Mouse (Mus musculus): ENCODE measurements around the gene Susd5.

Gene Susd5

DNA sequence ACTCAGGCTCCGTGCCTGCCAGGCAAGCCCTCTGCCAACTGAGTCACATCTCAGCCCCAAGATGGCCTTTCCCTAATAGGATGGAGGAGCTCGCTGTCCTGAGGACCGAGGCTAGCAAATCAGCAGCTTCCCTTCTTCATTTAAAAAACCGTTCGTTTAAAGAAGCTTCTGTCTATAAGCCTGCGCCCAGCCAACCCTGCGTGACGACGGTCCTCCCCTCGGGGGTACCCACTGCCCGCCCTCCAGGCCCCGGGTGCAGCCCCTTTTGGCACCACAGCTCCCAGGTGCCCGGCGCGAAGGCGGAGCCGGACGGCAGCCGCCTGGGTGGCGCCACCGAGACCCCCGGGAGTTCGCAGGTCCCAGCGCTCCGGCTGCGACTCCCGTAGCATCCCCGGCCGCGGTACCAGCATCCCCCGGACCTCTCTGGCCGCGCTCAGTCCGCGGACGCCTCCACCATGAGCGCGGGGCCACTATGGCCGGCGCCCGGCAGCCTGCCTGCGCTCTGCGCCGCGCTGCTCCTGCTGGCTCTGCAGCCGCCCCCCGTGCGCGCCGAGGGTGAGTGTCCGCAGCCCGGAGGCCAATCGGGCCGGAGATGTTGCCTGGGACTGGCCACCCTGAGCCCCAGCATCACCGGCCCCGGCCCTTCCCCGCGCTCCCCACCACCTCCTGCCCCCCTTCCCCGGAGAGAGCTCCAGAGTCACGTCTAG lies at the start of gene Susd5:
Susd5 (plus strand) TSS at position 51 of the 707 bp plus-strand sequence.
- DNase-seq (ENCODE audit: low spot score), result no peak

DNA sequence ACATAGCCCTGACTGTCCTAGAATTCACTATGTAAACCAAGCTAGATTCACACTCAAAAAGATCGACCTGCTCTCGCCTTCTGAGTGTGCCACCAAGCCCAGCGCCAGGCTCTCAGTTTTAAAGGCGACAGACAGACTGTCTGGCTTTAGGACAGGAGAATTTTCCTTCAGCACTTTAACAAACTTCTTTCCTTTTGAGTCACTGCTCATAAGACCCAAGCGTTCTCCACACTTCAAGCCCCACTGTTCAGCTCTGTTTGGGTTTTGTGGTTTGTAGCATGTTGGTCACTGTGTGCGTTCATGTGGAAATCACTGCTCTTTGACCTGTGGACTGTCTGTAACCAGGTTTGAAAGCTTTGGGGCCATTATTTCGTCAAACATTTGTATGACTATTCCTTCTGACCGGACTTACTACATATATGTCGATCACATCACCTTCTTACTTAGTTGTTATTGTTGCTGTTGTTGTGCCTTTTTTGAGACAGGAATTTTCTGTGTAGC lies 49.0 kb upstream of the Susd5 start:
- DNase-seq (ENCODE audit: low spot score), result no peak

DNA sequence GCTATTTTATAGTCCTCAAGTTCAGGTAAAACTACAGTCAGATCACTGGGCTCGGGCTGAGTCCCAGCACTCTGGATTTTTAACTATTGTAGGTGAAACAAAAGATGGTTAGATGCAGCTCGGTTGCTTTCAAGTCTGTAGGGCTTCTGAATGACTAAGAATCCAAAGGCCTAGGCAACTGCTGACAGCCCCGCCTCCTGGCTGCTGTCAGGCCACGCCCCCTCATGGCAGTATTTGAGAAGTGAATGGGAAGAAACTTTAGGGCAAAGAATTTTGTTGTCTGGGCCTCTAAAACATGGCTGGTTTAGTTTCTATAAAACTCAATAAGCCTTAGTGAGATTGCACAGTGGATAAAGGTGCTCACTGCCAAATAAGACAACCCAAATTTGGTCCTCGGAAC lies 47.4 kb upstream of the Susd5 start:
- DNase-seq (ENCODE audit: low spot score), result no peak

DNA sequence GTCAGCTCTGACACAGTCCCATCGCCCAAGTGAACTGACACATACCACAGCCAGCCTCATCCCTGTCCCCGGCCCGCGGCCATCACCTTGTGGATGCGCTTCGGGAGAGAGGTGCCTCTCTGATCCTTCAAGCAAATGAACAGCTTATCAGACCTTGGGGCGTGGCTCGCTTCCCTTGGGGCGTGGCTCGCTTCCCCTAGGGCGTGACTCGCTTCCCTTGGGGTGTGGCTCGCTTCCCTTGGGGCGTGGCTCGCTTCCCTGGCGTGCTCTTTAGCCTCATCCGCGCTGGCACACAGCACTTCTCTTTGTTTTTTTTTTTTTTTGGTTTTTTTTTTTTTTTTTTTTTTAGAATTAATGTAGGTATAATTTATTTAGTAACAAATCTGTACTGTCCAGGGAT lies 45.7 kb upstream of the Susd5 start:
- DNase-seq (ENCODE audit: low spot score), result no peak

DNA sequence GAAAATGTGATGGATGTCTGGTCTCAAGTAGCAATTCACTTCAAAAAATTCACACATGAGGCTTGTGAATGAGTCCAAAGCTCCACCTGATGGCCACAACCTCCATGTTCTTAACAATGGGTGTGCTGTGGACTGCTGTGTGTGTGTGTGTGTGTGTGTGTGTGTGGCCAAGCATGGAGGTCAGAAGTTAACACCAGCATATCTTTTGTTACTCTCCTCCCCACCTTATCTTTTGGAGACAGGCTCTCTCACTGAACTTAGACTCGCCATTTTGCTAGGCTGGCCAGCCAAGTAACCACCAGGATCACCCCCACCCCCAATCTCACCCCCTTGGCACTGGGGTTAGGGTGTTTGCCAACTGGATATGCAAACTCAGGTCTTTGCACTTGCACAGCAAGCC lies 42.9 kb upstream of the Susd5 start:
- DNase-seq (ENCODE audit: low spot score), result no peak

DNA sequence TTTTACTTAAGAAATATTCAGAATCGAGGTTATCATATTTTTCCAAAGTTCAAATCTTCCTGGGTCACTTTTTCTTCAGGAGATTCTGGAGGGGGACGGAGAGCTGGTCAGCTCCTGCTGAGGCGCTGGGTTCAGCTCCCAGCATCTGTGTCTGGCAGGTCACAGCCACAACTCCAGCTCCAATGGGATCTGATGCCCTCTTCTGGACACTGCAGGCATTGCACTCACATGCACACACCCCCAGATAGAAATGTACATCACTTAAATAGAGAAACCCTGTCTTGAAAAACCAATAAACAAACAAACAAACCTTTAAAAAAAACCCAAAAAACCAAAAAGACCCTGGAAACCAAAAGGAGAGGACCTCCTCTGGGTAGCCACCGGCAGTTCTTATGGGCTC lies 41.2 kb upstream of the Susd5 start:
- DNase-seq (ENCODE audit: low spot score), result no peak

DNA sequence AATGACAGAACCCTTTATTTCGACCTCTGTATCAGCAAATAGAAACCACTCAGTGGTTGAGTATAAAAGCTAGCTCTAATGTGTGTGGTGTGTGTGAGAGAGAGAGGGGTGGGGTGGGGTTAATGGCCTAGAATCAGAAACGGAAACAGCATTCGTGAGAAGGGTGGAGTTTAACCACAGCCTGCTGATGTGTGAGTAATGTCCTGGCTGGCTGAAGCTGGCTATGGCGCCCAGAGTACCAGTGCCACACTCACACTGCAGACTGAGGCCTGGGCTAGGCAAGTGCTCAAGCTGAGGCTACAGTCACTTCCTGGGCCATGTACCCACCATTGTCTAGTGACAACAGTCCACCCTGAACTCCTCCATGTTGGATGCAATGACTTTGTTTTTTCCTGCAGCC lies 40.5 kb upstream of the Susd5 start:
- no peak for DNase-seq (ENCODE audit: low spot score)

DNA sequence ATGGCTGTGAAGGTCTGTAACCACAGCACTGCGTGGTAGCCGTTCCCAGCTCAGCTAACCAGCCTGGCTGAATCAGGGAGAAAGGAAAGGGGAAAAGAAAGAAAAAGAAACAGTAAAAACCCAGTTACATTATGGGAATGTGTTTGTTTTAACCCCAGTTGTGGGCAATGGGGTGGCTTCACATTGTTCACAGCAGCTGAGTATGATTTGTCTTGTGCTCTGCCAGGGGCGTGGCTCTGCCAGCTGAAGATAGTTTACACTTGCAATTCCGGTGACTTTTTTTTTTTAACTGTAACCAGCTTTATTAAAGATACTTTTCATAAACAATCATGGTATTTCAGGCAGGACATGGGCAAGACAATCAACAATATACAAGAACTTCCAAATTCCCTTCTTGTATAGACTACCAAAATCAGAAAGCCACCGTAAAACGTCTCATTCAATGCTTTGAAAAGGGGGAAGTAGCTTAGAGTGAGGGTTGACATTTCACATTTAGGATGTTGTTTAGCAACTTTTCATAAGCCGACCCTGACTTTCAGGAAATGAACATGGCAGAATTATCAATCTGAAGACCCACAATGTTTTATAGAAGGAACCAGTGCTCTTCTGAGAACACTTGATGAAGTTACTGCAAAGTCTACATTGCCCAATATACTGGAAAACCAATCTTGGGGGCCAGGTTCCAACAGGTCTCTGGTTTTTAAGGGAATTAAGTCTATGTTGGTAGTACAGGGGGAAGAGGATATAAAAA lies 37.8 kb upstream of the Susd5 start:
- DNase-seq (ENCODE audit: low spot score), result no peak

DNA sequence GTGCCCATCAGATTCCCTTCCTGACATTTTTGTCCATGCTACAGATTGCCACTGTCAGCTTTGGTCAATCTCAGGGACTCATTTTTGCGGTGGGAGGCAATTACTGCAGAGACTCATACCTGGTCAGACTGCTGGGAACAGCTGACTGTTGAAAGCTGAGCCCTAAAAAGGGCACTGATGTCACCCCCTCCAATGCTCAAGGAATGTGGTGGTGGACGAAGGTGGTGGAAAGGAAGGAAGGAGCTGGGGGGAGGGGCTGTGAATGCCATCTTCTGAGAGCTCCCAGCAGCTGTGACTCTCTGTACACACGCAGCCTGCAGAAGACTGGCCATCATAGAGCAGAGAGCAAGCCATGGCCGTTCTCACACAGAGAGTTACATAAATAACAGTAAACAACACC lies 34.8 kb upstream of the Susd5 start:
- DNase-seq (ENCODE audit: low spot score), result no peak

DNA sequence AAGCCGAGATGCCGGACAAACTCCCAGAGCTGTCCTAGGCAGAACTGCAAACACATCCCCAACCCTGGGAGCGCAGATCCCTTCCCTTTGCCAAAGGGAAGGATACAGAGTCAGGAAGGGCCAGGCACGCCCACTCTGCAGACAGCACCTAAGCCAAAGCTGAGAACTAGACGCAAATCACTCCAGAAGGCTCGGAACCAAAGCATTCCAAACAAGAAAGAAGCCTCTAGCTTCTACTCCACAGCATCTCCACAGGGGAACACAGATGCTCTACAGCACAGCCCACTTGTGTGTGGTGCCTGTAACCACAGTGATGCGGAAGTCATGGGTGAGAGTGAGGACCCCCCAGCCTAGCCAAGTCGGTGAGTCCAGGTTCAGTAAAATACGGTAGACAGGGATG lies 31.8 kb upstream of the Susd5 start:
- DNase-seq (ENCODE audit: low spot score), result no peak

DNA sequence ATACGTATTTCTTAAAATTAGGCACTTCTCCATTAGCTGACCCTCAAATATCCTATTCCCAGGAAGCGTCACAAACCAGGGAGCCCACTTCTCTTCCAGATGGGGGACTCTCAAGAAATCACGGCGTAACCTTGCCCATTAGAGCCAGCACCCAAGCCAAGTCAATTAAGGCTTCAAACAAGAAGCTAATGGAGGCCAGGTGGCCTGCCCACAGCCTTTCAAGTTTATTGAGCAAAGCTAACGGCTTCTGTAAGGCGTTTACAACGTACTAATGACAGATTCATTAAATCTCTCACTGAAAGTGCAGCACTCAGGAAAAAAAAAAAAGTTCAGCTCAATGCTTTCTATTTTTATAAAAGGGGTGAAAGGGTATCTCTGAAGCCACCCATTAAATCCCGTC lies 31.1 kb upstream of the Susd5 start:
- DNase-seq (ENCODE audit: low spot score), result no peak

DNA sequence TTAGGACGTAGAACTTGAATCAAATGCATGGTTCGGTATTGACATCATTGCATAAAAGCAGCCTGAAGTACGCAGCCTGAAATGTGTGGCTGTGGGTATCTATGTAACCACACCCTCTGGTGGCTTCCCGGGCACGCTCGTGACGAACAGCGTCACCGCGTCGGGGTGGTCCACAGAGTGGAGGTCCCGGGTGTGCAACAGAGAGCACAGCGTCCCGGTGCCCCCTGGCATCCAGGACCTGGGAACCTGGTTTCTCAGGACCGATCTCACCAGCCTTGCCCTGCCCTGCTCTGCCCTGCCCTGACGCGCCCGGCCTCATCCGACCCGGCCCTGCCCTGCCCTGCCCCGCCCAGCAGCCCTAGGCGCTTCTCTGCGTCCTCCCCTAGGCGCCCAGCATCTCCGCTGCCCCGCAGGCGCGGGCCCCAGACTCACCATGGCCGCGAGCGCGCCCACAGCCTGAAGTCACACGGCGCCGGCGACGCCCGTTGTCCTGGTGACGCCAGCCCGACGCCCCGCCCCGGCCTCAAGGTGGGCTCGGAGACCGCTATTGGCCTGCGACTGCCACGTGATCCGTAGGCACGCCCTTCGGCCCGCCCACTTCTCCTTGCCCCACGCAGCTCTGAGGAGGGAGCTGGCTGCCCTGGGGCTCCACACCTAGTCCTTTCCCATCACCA lies 30.5 kb upstream of the Susd5 start:
- peak; percentile 4 for DNase-seq (ENCODE audit: low spot score)

DNA sequence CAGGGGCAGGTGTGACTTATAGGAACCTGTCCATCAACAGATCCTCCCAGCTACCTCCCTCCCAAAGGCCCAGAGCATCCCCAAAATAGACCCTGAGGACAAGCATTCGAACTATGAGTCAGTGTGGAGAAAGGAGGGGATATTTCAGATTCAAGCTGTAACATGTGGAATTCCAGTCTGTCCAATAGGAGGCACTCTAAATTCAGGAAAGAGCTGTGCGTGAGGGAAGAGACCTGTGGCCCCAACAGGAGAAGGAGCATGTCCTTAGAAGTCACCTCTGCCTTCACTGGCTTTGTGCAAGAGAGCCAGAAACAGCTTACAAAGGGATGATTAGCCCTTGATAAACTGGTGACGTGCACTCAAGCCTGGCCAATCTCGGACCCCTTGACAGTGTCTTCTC lies 16.0 kb upstream of the Susd5 start:
- no peak for DNase-seq (ENCODE audit: low spot score)

DNA sequence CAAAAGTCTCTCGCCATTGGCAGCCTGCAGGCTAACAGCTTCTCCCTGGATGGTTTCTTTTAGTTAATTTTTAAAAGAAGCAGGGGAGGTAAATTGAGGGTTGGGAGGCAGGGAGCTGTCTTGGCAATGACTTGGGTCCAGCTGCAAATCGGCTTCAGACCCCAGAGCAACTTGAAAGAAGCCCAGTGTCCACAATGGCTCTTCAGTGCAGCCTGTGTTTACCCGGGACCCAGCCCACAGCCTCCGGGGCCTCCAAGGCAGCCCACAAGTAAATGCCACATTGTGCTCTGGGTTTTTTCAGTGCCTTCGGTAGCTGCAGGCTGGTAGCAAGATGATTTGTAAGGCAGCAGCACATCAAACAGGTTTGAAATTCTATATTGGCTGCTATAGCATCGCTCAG lies 14.4 kb upstream of the Susd5 start:
- DNase-seq (ENCODE audit: low spot score), result no peak

DNA sequence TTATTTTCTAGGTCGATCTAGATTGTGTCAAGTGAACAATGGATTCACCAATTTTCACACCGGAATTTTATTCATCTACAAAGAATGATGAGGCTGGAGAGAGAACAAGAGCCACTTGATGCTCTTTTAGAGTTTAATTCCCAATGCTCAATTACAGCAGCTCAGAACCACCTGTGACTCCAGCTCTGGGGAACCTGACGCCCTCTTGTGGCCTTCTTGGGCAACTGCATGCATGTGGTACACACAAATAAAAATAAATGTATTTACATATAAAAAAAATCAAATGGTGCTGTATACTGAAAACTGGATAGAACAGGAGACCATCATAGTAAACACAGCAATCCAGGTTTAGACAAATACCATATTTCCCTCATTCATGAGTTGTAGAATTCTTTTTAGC lies 12.5 kb upstream of the Susd5 start:
- no peak for DNase-seq (ENCODE audit: low spot score)

DNA sequence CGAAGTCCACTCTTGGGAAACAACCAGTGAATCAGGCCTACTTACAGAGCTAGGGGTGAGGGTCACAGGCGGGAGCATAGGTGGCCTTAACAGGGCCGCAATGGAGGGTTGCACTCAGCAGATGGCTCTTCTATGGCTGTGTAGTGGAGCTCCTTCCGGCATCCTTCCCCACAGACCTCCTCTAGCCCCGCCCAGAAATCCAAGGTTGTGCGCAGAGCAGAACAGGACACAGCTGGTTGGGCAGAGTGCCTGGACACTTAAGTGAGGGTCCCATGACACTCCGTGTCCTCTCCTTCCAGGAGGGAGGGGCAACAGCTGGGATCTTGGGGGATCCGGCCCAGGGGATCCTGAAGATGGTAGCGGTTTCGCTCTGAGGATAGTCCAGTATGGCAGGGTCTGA lies 10.9 kb upstream of the Susd5 start, which contains the start of gene Fbxl2:
Fbxl2 (minus strand) TSS at position 164 of the 400 bp plus-strand sequence.
- no peak for DNase-seq (ENCODE audit: low spot score)

DNA sequence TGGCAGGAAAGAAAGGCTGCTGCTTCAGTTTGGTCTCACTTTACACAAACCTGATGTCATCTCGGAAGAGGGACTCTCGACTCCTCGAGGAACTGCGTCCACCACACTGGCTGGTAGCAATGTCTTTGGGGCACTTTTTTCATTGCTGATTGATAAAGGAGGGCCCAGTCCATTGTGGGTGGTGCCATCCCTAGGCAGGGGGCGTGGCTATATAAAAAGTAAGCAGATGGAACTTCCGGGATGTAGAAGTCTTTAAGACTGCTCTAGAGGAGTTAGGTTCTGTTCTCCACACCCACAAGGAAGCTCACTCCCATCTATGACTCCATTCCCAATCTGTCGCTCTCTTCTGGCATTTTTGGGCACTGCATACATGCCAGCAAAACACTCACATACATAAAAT lies 10.3 kb upstream of the Susd5 start:
- no peak for DNase-seq (ENCODE audit: low spot score)

DNA sequence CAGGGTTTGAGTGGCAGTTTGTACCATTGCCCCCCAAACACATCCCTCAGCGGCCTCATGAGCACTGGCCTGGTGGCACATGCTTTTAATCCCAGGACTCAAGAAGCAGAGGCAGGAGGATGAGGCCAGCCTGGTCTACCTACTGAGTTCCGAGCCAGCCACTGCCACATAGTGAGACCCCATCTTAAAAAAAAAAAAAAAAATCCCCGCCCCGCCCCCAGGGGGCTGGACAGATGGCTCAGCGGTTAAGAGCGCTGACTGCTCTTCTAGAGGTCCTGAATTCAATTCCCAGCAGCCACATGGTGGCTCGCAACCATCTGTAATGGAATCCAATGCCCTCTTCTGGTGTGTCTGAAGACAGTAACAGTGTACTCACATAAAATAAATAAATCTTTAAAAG lies 6.8 kb upstream of the Susd5 start:
- no peak for DNase-seq (ENCODE audit: low spot score)

DNA sequence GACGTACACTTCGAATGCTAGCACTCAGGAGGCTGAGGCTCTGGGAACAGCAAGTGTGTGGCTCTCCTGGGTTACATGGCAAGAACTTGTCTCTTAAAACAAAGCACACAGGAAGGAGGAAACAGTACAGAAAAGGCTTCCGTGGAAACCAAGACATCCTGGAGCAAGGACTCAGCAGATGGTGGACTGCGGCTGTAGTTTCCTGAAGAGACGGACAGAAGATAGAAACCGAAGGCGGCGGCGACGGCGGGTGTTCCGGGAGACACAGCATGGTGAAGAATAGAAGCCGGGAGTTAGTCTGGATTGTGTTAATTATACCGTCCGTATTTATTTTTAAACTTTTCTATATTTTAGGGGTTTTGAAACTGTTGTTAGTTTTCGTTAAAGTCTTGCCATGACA lies 6.2 kb upstream of the Susd5 start:
- DNase-seq (ENCODE audit: low spot score), result no peak

DNA sequence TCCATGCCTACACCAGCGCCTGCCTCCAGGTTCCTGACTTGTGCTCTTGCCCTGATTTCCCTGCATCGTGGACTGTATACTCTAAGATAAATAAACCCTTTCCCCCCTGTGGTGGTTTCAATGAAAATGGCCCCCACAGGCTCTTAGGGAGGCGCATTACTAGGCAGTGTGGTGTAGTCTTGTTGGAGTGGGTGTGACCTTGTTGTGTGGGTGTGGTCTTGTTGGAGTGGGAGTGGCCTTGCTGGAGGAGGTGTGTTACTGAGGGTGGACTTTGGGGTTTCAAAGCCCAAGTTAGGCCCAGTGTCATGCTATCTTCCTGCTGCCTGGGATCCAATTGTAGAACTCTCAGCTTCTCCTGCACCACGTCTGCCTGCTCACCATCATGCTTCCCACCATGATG lies 4.9 kb upstream of the Susd5 start:
- no peak for DNase-seq (ENCODE audit: low spot score)

DNA sequence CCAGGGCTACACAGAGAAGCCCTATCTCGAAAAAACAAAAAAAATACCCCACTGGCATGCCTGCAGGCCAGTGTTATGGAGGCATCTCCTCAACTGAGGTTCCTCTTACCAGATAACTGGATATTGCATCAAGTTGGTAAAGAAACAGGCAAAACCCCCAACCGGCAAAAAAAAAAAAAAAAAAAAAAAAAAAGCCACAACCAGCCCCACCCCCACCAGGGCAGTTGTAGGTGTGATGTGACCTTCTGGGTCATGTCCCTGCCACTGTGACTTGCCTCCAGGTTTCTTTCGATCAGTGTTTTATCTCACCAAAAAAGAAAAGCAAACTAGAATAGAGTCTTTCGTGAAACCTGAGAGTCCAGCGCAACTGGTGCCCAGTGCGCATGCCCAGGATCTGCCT lies 4.1 kb upstream of the Susd5 start:
- DNase-seq (ENCODE audit: low spot score), result no peak

DNA sequence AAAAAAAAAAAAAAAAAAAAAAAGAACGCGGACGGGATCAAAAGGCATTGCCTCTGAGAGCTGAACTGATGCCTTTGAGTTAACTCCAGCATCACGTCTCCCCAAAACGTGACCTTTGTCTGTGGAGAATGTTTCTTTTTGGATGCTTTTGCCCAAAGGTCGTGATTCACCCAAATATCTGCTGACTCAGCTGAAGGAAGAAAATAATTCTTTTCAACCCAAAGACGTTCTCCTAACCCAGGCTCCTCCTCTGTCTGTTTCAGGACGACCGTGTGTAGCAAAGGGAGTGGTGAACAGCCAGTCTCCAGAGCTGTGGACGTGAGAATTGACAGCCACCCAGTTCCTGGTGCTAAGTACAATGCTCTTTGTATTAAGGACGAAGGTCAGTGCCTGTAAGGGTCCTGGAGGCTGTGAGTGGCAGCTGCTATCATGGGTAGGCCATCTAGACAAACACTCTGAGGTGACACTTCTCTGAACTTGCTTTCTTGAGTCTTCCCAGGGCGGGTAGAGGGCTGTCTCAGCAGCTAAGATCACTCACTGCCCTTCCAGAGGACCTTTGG lies 11.6 kb downstream of the Susd5 start:
- DNase-seq (ENCODE audit: low spot score), result no peak

DNA sequence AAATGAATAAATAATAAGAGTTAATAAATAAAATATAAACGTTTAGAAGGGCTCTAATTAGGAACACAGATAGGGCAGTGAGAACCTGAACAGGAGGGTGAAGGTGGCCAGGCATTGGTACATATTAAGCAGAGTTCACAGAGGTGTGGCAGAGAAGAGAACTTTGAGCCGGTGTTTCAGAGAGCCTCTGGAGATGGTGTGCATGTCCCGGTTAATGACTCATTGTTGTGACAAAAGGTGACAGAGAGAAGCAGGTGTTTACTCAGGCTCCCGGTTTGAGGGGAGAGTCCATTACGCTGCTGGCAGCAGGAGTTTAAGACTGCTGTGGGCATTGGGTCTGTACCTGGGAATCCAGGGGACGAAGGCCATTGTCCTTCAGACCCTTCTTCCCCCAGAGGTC lies 12.4 kb downstream of the Susd5 start:
- no peak for DNase-seq (ENCODE audit: low spot score)
